Mouse (Mus musculus): Measurements from ENCODE around the gene Liph. TPM values are rescaled to one million over a fixed set of nuclear protein-coding genes. Genes with fewer than 3 reads are reported as not detected.
"Not testable (repeated sequence)": the region's sequence is repeated elsewhere in the genome, so short reads cannot be mapped to it uniquely, and the experiment has no call there.

Liph gene
- polyA plus RNA-seq, 1 experiment: 1.9 TPM

DNA sequence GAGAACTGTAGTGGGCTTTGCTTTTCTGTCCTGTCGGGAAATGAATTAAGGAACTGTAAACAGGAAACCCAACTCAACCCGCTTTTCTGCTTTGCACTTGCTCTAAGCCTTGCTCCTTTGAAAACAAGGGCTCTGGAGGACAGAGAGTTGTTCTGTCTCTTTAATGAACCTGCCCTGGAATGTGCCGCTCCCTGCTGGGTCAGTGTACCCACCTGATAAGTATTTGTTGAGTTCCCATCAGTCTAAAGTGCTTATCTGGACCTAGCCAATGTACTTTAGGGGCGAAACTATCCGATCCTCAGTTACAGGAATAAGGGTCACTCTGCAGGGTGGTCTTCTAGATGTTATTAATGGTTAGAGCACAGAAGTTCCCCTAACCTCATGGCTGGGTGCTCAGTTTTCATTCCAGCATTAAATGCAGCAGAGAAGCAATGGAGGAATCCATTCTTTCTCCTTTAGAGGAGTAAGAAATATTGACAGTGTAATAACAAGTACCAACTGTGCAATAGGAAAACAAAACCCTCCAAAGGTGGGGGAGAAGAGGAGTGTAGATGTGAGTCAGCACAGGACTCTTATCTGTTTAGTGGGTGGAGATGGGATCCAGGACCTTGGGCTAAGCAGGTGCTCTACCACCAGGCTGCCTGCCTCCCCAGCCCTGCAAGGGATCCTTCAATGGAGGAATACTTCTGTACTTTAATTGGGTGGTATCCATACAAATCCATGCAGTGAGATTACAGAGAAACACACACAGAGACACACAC lies 1.6 kb upstream of the Liph start:
- Histone ChIP-seq H3K36me3 (ENCODE audit: control insufficient read depth, insufficient read depth, low read length) (no peaks in the 10 kb centered on the region), H3K4me3 (ENCODE audit: control insufficient read depth, insufficient read depth, low read length) (no peak overlapping the region), H3K27me3 (ENCODE audit: control insufficient read depth, insufficient read depth, low read length) (no peaks in the 10 kb centered on the region; the same call in 1 of the 2 replicates), H3K4me1 (replicated peaks; ENCODE audit: control insufficient read depth, insufficient read depth, low read length) (peaks cover 3% of the 10 kb centered on the region; the same call in 1 of the 2 replicates), H3K27ac (ENCODE audit: control insufficient read depth, insufficient read depth, low read length) (no peak overlapping the region)
- DNase-seq: no peak
- TF ChIP-seq POLR2A (IDR thresholded peaks at IDR 0.05; ENCODE audit: control insufficient read depth, extremely low read depth, insufficient read depth, low read length, poor library complexity) (no peak), CTCF (IDR thresholded peaks at IDR 0.05; ENCODE audit: borderline replicate concordance, control insufficient read depth, extremely low read depth, insufficient read depth, low read length, poor library complexity) (no peak)
- WGBS: 72% methylated on average over 5 of the region's 5 CpGs

- H3K36me3 ChIP-seq (ENCODE audit: control insufficient read depth, insufficient read depth, low read length): no peaks in the 10 kb centered on the region
- H3K27me3 ChIP-seq (ENCODE audit: control insufficient read depth, insufficient read depth, low read length): no peaks in the 10 kb centered on the region; the same call in 1 of the 2 replicates
- H3K4me1 ChIP-seq (replicated peaks; ENCODE audit: control insufficient read depth, insufficient read depth, low read length): peaks cover 3% of the 10 kb centered on the region; the same call in 1 of the 2 replicates
- DNase-seq: no peak
- H3K27ac ChIP-seq (ENCODE audit: control insufficient read depth, insufficient read depth, low read length): no peak overlapping the region
- H3K4me3 ChIP-seq (ENCODE audit: control insufficient read depth, insufficient read depth, low read length): no peak overlapping the region
- WGBS: 68% methylated on average over 4 of the region's 4 CpGs
- TF ChIP-seq CTCF (IDR thresholded peaks at IDR 0.05; ENCODE audit: borderline replicate concordance, control insufficient read depth, extremely low read depth, insufficient read depth, low read length, poor library complexity) (no peak), POLR2A (IDR thresholded peaks at IDR 0.05; ENCODE audit: control insufficient read depth, extremely low read depth, insufficient read depth, low read length, poor library complexity) (no peak)
These were observed 939 bp upstream of the Liph start for GRCm38 (mm10) chr16:21996402-21996801.

- Histone ChIP-seq H3K27ac (ENCODE audit: control insufficient read depth, insufficient read depth, low read length) (no peak overlapping the region), H3K36me3 (ENCODE audit: control insufficient read depth, insufficient read depth, low read length) (no peaks in the 10 kb centered on the region), H3K4me1 (replicated peaks; ENCODE audit: control insufficient read depth, insufficient read depth, low read length) (peaks cover 3% of the 10 kb centered on the region; the same call in 1 of the 2 replicates), H3K4me3 (ENCODE audit: control insufficient read depth, insufficient read depth, low read length) (no peak overlapping the region), H3K27me3 (ENCODE audit: control insufficient read depth, insufficient read depth, low read length) (no peaks in the 10 kb centered on the region; the same call in 1 of the 2 replicates)
- WGBS: 96% methylated on average over 2 of the region's 2 CpGs
- no peak for TF ChIP-seq POLR2A (IDR thresholded peaks at IDR 0.05; ENCODE audit: control insufficient read depth, extremely low read depth, insufficient read depth, low read length, poor library complexity)
- TF ChIP-seq CTCF (IDR thresholded peaks at IDR 0.05; ENCODE audit: borderline replicate concordance, control insufficient read depth, extremely low read depth, insufficient read depth, low read length, poor library complexity): no peak
- no peak for DNase-seq
These were observed 3.7 kb downstream of the Liph start for GRCm38 (mm10) chr16:21991774-21992173.

- H3K27me3 ChIP-seq (ENCODE audit: control insufficient read depth, insufficient read depth, low read length); H3K27ac ChIP-seq (ENCODE audit: control insufficient read depth, insufficient read depth, low read length): not testable (repeated sequence)
These were observed 4.6 kb downstream of the Liph start for GRCm38 (mm10) chr16:21990893-21991292.

GRCm38 (mm10) chr16:21987956-21988355 lies 7.5 kb downstream of the Liph start:
- WGBS: 92% methylated on average over 5 of the region's 5 CpGs
- TF ChIP-seq POLR2A (IDR thresholded peaks at IDR 0.05; ENCODE audit: control insufficient read depth, extremely low read depth, insufficient read depth, low read length, poor library complexity) (no peak), CTCF (IDR thresholded peaks at IDR 0.05; ENCODE audit: borderline replicate concordance, control insufficient read depth, extremely low read depth, insufficient read depth, low read length, poor library complexity) (no peak)
- DNase-seq: no peak
- no peaks in the 10 kb centered on the region for H3K4me1 ChIP-seq (replicated peaks; ENCODE audit: control insufficient read depth, insufficient read depth, low read length)
- H3K27ac ChIP-seq (ENCODE audit: control insufficient read depth, insufficient read depth, low read length): no peak overlapping the region
- no peaks in the 10 kb centered on the region for H3K27me3 ChIP-seq (ENCODE audit: control insufficient read depth, insufficient read depth, low read length)
- H3K36me3 ChIP-seq (ENCODE audit: control insufficient read depth, insufficient read depth, low read length): no peaks in the 10 kb centered on the region
- no peak overlapping the region for H3K4me3 ChIP-seq (ENCODE audit: control insufficient read depth, insufficient read depth, low read length)

More at GRCm38 (mm10) chr16:21990893-21991292, 4.6 kb downstream of the Liph start:
- not testable (repeated sequence) for H3K4me3 ChIP-seq (ENCODE audit: control insufficient read depth, insufficient read depth, low read length); DNase-seq; H3K4me1 ChIP-seq (replicated peaks; ENCODE audit: control insufficient read depth, insufficient read depth, low read length); H3K36me3 ChIP-seq (ENCODE audit: control insufficient read depth, insufficient read depth, low read length)

DNA sequence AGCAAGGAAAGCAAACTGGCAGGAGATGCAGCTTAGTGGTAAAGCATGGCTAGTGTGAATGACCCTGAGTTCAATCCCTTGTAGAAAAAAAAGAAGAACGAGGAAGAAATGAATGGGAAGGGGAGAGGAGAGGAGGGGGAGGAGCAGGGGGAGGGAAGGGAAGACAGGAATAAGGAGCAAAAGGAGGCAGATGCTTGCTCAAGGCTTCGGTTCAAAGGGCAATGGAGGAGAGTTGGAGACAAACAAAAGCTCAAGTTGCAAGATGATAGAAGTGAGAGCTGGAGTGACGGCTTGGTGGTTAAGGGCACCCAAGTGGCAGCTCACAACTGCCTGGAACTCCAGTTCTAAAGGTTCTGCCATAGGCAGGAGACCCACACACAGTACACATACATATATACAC lies 9.3 kb downstream of the Liph start:
- no peak for TF ChIP-seq POLR2A (IDR thresholded peaks at IDR 0.05; ENCODE audit: control insufficient read depth, extremely low read depth, insufficient read depth, low read length, poor library complexity)
- TF ChIP-seq CTCF (IDR thresholded peaks at IDR 0.05; ENCODE audit: borderline replicate concordance, control insufficient read depth, extremely low read depth, insufficient read depth, low read length, poor library complexity): no peak
- Histone ChIP-seq H3K4me1 (replicated peaks; ENCODE audit: control insufficient read depth, insufficient read depth, low read length) (no peaks in the 10 kb centered on the region), H3K27me3 (ENCODE audit: control insufficient read depth, insufficient read depth, low read length) (no peaks in the 10 kb centered on the region), H3K36me3 (ENCODE audit: control insufficient read depth, insufficient read depth, low read length) (no peaks in the 10 kb centered on the region), H3K27ac (ENCODE audit: control insufficient read depth, insufficient read depth, low read length) (no peak overlapping the region), H3K4me3 (ENCODE audit: control insufficient read depth, insufficient read depth, low read length) (no peak overlapping the region)
- WGBS: 83% methylated on average over 3 of the region's 3 CpGs
- DNase-seq: no peak

DNA sequence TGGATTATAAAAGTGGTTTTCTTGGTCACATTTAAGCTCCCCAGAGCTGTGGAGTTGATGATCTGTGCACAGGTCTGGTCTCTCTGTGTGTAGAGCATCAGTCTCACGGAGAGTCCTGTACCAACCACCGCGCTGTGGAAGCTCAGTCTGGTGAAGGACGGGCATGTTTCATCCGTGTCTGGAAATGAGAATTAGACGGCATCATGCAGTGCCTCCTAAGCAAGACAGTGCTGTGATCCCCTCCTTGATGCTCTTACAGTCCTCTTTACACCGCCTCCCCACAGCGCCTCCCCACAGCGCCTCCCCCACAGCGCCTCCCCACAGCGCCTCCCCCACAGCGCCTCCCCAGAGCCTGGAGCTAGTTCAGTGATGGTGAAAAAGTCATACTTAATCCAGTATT lies 11.4 kb downstream of the Liph start:
- no peaks in the 10 kb centered on the region for H3K4me1 ChIP-seq (replicated peaks; ENCODE audit: control insufficient read depth, insufficient read depth, low read length)
- H3K27ac ChIP-seq (ENCODE audit: control insufficient read depth, insufficient read depth, low read length): no peak overlapping the region
- DNase-seq: no peak
- WGBS: 93% methylated on average over 12 of the region's 12 CpGs
- no peaks in the 10 kb centered on the region for H3K27me3 ChIP-seq (ENCODE audit: control insufficient read depth, insufficient read depth, low read length)
- TF ChIP-seq POLR2A (IDR thresholded peaks at IDR 0.05; ENCODE audit: control insufficient read depth, extremely low read depth, insufficient read depth, low read length, poor library complexity) (no peak), CTCF (IDR thresholded peaks at IDR 0.05; ENCODE audit: borderline replicate concordance, control insufficient read depth, extremely low read depth, insufficient read depth, low read length, poor library complexity) (no peak)
- H3K36me3 ChIP-seq (ENCODE audit: control insufficient read depth, insufficient read depth, low read length): no peaks in the 10 kb centered on the region
- H3K4me3 ChIP-seq (ENCODE audit: control insufficient read depth, insufficient read depth, low read length): no peak overlapping the region
